Mouse (Mus musculus) layer of hippocampus, adult 6 months (tissue): ENCODE results near the gene Adrb1. TPM values are rescaled to one million over a fixed set of nuclear protein-coding genes. Genes with fewer than 3 reads are reported as not detected.

Experiments
- long read RNA-seq, 2 experiments: library from polyadenylated mRNA; unstranded; transcript quantifications; one replicate each; pipeline ENCODE4 v2.0.0; 2019 to 2020
- polyA plus RNA-seq: library from polyadenylated mRNA; unstranded; fragments of <200 nt; fragmentation: Nextera tagmentation; gene quantifications from 2 replicates; pipeline ENCODE4 v1.2.3, GENCODE M21; 2021

Gene Adrb1
- 2.6 and 2.9 TPM in 2 replicates for polyA plus RNA-seq
- long read RNA-seq, experiment 1, transcript Adrb1-201 (1 exons, 2,952 nt), result major isoform, 7 of 7 reads
- long read RNA-seq, experiment 1, partial matches to known transcripts, result 0 of 7 reads
- long read RNA-seq, experiment 1, other reads (novel, unspliced or antisense), result 0 of 7 reads
- long read RNA-seq, experiment 2, transcript Adrb1-201 (1 exons, 2,952 nt), result major isoform, 31 of 31 reads
- long read RNA-seq, experiment 2, partial matches to known transcripts, result 0 of 31 reads
- long read RNA-seq, experiment 2, other reads (novel, unspliced or antisense), result 0 of 31 reads

DNA sequence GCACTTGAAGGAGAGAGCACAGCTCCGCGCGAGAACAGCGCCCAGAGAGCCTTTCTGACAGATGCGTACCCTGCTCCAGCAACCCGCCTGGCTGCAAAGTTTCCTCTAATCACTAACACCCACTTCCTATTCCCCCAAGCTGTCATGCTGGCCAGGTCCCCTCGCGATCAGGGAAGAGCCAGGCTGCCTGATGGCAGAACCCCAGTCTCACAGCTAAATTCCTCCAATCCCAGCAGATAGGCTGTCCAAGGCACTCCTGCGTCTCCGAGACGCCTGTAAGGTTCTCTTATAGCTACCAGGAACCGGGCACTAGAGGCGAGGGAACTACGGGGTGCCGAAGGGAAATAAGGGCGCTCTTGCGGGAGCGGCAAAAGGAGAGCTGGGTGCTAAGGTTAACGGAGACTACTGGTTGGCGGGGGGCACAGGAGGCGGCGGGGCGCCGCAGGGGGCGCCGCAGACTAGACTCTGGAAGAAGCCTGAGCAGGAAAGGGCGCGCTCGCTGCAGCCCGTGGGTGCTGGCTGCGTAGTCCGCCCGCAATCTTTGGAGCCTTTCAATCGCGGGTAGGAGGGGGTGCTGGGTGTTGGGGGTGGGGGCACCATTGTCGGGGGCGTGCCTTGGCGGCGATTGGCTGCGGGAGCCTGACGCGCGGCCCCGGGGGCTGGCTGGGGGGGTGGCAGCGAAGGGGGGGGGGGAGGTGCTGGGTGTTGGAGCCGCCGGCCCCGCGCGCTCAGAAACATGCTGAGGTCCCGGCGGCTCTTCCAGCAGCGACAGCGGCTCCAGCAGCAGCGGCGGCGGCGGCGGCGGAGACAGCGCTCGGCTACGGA lies at the start of gene Adrb1:
TSS of gene Adrb1 (plus strand) at position 813 of the 825 bp plus-strand sequence.

Other genes starting within 250 kb of the Adrb1 start
- gene Dclre1a, start 174.0 kb upstream of the Adrb1 start, polyA plus RNA-seq, result 4.0 and 5.4 TPM in 2 replicates
- gene Nhlrc2, start 173.9 kb upstream of the Adrb1 start, polyA plus RNA-seq, result 1.4 and 2.1 TPM in 2 replicates
- gene Ccdc186, start 100.0 kb downstream of the Adrb1 start, polyA plus RNA-seq, result 17.0 and 18.4 TPM in 2 replicates
- gene Tdrd1, start 104.0 kb downstream of the Adrb1 start, polyA plus RNA-seq, result 0.08 and 0.13 TPM in 2 replicates
- gene Vwa2, start 152.1 kb downstream of the Adrb1 start, polyA plus RNA-seq, result not detected in 2 replicates